Mouse (Mus musculus) urinary bladder, adult 2 months (tissue): Measurements from ENCODE around the gene Gm13030. TPM values are rescaled to one million over a fixed set of nuclear protein-coding genes. Genes with fewer than 3 reads are reported as not detected.

ENCODE experiments used
- polyA plus RNA-seq: library from polyadenylated mRNA; depleted of rRNA; stranded (reverse); fragments of >200 nt; gene quantifications from 2 replicates; pipeline ENCODE4 v1.2.3, GENCODE M21; 2012; rRNA removed

Gm13030 gene
- polyA plus RNA-seq, 1 experiment: not detected

Other genes starting within 250 kb of the Gm13030 start
- gene Vwa5b1, start 238.1 kb downstream of the Gm13030 start, polyA plus RNA-seq: 0.01 TPM in 2 replicates
- gene Pla2g2c, start 149.2 kb downstream of the Gm13030 start, polyA plus RNA-seq: not detected in 2 replicates
- gene Ubxn10, start 136.8 kb downstream of the Gm13030 start, polyA plus RNA-seq: 0.10 and 0.25 TPM in 2 replicates
- not detected in 2 replicates for gene Pla2g2f, start 116.3 kb downstream of the Gm13030 start, polyA plus RNA-seq
- gene Pla2g2d, start 98.2 kb downstream of the Gm13030 start, polyA plus RNA-seq: 5.2 and 6.4 TPM in 2 replicates
- gene Pla2g5, start 10.5 kb downstream of the Gm13030 start, polyA plus RNA-seq: 0.46 and 0.73 TPM in 2 replicates
- gene Pla2g2e, start 4.0 kb upstream of the Gm13030 start, polyA plus RNA-seq: 1.4 and 1.5 TPM in 2 replicates
- gene Otud3, start 40.0 kb upstream of the Gm13030 start, polyA plus RNA-seq: 5.0 and 7.0 TPM in 2 replicates
- gene Rnf186, start 93.1 kb upstream of the Gm13030 start, polyA plus RNA-seq: 0.43 and 0.61 TPM in 2 replicates
- 28.8 and 31.0 TPM in 2 replicates for gene Tmco4, start 98.9 kb upstream of the Gm13030 start, polyA plus RNA-seq
- gene Htr6, start 201.6 kb upstream of the Gm13030 start, polyA plus RNA-seq: 0.06 and 0.07 TPM in 2 replicates
- 323 and 360 TPM in 2 replicates for gene Nbl1, start 219.0 kb upstream of the Gm13030 start, polyA plus RNA-seq